Mouse (Mus musculus): ENCODE data around the gene Smc5.

GRCm38 (mm10) chr19:23274054-23274724, 492 bp upstream of the Smc5 start:
- TF ChIP-seq CTCF (IDR thresholded peaks at IDR 0.05; ENCODE audit: borderline replicate concordance, insufficient read depth, low read length) (no peak), POLR2A (IDR thresholded peaks at IDR 0.05; ENCODE audit: low read depth, low read length) (no peak)

Measured in embryonic fibroblast, embryonic 13.5 days (primary cell).